Mouse (Mus musculus) hindbrain, embryonic 10.5 days (tissue): ENCODE measurements around the gene Gins2. TPM values are rescaled to one million over a fixed set of nuclear protein-coding genes. Genes with fewer than 3 reads are reported as not detected.

Experiments
- DNase-seq: peaks from one replicate; pipeline ENCODE4 v3.0.0-alpha.2; 2017; ENCODE audit warnings: low spot score
- H3K27ac ChIP-seq: fragments of 300-500 bp; sonication (generic); 2 replicates; pipeline ENCODE4 v1.5.1; 2016; ENCODE audit warnings: mild to moderate bottlenecking, moderate library complexity
- H3K27me3 ChIP-seq: fragments of 300-500 bp; sonication (generic); 2 replicates; pipeline ENCODE4 v1.6.1; 2016; ENCODE audit warnings: mild to moderate bottlenecking; ENCODE audit not compliant: poor library complexity, insufficient read depth, severe bottlenecking
- H3K36me3 ChIP-seq: fragments of 300-500 bp; sonication (generic); 2 replicates; pipeline ENCODE4 v1.6.1; 2016; ENCODE audit warnings: mild to moderate bottlenecking, moderate library complexity
- H3K4me1 ChIP-seq: fragments of 300-500 bp; sonication (generic); replicated peaks from 2 replicates; pipeline ENCODE4 v1.6.1; 2016; ENCODE audit warnings: mild to moderate bottlenecking
- H3K4me3 ChIP-seq: fragments of 300-500 bp; sonication (generic); 2 replicates; pipeline ENCODE4 v1.5.1; 2016; ENCODE audit warnings: mild to moderate bottlenecking, moderate library complexity
- H3K9me3 ChIP-seq: fragments of 300-500 bp; sonication (generic); 2 replicates; pipeline ENCODE4 v1.6.1; 2016; ENCODE audit warnings: mild to moderate bottlenecking, moderate library complexity
- WGBS: fragments of 180-500 bp; shearing (Covaris S2); methylation state at CpG from one replicate; pipeline ENCODE4 v1.1.7; 2016; 5-methylcytosine and 5-hydroxymethylcytosine counted together
- polyA plus RNA-seq: library from polyadenylated mRNA; unstranded; fragments of >200 nt; fragmentation: Nextera tagmentation; extraction: Ambion mirVana; gene quantifications from 2 replicates; pipeline ENCODE4 v1.2.1, GENCODE M21; 2016

The Gins2 gene
- polyA plus RNA-seq, 1 experiment from 2014 or later = 138 TPM

- Histone ChIP-seq H3K4me3 (no peak overlapping the region), H3K36me3 (no peaks in the 10 kb centered on the region), H3K27ac (peak overlapping the region; percentile 46; the same call in 1 of the 2 replicates), H3K4me1 (peaks cover 69% of the 10 kb centered on the region), H3K9me3 (no peaks in the 10 kb centered on the region), H3K27me3 (no peaks in the 10 kb centered on the region)
- WGBS = 48% methylated on average over 7 of the region's 7 CpGs
- no peak for DNase-seq
Observed at GRCm38 (mm10) chr8:120620441-120620840, 31.3 kb upstream of the Gins2 start.

DNA sequence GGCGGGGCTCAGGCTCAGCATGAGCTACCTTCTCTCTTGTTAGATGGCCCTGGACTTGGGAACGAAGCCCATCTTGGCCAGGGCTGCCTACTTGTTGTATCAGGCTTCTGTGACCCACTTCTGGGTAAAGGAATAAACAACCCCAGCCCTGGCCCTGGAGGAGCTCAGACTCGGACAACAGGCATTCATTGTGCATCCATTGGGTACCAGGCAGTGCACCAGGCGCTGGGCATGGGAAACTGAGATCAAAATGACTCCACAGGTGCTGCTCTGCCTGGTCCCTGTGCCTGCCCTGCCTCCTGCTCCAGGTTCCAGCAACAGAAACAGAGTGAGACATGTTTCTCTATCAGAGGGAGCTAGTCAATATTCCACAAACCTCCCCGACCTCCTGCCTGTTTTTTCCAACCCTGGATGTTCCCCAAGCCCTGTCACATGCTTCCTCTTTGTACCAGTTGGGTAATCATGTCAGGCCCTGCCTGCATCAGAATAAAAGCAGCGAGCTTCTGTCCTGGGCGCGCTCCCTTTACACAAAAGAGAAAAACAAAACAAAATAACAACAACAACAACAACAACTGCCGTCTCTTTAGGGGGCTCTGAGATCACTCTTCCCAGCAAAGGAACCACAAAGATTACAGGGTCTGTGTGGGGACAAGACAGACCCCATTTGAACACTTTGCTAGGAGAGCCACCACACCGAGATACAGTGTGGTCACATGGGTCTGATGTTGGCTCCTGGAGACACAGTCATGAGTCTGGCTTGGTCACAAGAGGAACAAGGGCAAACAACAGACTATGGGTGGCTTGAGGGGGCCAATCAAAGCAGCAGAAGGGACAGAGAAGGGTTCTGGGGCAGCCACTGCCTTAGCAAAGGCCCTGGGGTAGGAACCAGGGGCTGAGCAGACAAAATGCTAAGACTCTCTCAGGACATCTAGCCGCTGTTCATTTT is 30.4 kb upstream of the Gins2 start:
- Histone ChIP-seq H3K27ac (peak overlapping the region; percentile 69), H3K4me1 (peaks cover 67% of the 10 kb centered on the region), H3K36me3 (no peaks in the 10 kb centered on the region), H3K27me3 (no peaks in the 10 kb centered on the region), H3K9me3 (no peaks in the 10 kb centered on the region), H3K4me3 (no peak overlapping the region)
- WGBS = 75% methylated on average over 11 of the region's 11 CpGs
- no peak for DNase-seq

DNA sequence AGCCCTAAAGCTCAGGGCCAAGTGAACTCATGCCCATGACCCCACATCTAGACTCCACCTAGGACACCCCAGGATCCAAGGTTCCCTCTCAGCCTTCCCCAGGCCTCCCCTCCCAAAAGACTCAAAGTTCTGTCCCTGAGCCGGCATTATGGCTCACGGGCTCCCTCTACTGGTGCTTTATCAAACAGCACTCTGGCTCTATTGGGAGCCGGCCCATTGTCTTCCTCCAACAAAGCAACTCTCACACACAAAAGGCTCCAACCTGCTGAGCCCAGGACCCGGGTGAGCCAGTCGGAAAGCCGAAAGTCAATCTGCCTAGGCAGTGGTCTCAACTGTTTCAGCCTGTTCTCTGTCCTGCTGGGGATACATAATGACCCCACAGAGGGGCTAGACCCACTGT is 29.0 kb upstream of the Gins2 start:
- WGBS = under 1% methylated on average over 6 of the region's 6 CpGs
- H3K4me1 ChIP-seq = peaks cover 57% of the 10 kb centered on the region
- H3K36me3 ChIP-seq = no peaks in the 10 kb centered on the region
- H3K9me3 ChIP-seq = no peaks in the 10 kb centered on the region
- H3K27ac ChIP-seq = peak overlapping the region; percentile 89
- H3K4me3 ChIP-seq = no peak overlapping the region
- H3K27me3 ChIP-seq = 0 out of 2 replicates have a peak, but pooled peaks cover 7% of the 10 kb centered on the region
- DNase-seq = peak; percentile 91

DNA sequence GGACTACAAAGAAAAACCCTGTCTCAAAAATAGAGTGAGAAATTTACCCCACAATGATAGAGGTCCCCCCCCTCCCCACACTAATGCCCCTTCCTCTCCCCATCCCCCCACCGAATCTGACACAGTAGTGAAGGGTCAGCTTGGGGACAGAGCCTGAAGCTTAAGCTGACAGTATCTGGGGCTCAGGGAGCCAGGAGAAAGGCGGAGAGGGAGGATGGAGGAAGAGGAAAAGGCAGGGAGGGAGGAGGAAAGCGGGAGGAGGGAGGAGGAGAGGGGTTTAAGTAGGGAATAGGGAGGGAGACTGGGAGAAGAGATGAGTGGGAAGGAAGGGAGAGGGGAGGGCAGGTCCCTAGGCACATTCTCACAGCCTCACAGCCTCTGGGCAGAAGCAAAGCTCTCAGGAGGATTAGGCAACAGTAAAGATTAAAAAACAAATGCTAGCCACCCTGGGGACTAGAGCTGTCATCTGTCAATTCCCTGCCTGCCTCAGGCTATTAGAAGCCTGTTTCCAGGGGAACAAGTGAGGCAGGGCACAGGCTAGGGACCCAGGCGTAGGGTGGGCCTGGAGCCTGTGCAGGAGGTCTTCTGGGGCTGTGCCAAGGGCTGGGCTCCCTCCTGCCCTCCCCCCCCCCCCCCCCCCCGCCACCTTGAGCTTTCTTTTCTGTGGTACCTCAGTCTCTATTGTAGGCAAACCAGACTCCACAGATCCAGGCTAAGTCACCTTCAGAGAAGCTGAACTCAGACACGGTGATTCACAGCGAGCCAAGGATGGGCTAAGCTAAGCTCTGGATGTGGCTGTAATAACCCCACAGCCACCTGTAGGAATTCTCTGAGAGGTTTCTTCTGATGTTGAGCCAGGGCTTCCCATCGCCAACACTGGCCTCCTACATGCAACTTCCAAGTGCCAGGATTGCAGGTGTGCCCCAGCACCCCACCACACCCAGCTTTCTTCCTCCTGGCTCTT is 27.8 kb upstream of the Gins2 start:
- 0 out of 2 replicates have a peak, but pooled peaks cover 7% of the 10 kb centered on the region for H3K27me3 ChIP-seq
- H3K4me1 ChIP-seq = peaks cover 53% of the 10 kb centered on the region
- DNase-seq = peak; percentile 40
- H3K36me3 ChIP-seq = no peaks in the 10 kb centered on the region
- 0 out of 2 replicates have a peak overlapping the region, but pooled peaks have one; percentile 16 for H3K4me3 ChIP-seq
- peak overlapping the region; percentile 80 for H3K27ac ChIP-seq
- H3K9me3 ChIP-seq = no peaks in the 10 kb centered on the region
- WGBS = 23% methylated on average over 8 of the region's 8 CpGs

GRCm38 (mm10) chr8:120614491-120614890 is 25.4 kb upstream of the Gins2 start:
- 93% methylated on average over 3 of the region's 3 CpGs for WGBS

GRCm38 (mm10) chr8:120610824-120611223 is 21.7 kb upstream of the Gins2 start:
- Histone ChIP-seq H3K27me3 (peaks cover 32% of the 10 kb centered on the region), H3K4me1 (peaks cover 20% of the 10 kb centered on the region), H3K27ac (0 out of 2 replicates have a peak overlapping the region, but pooled peaks have one; percentile 10), H3K4me3 (no peak overlapping the region), H3K36me3 (no peaks in the 10 kb centered on the region), H3K9me3 (no peaks in the 10 kb centered on the region)
- WGBS = 88% methylated on average over 6 of the region's 6 CpGs
- DNase-seq = no peak

More at GRCm38 (mm10) chr8:120614491-120614890, 25.4 kb upstream of the Gins2 start:
- Histone ChIP-seq H3K27me3 (peaks cover 22% of the 10 kb centered on the region), H3K9me3 (no peaks in the 10 kb centered on the region), H3K4me3 (no peak overlapping the region), H3K4me1 (peaks cover 35% of the 10 kb centered on the region), H3K27ac (no peak overlapping the region), H3K36me3 (no peaks in the 10 kb centered on the region)
- no peak for DNase-seq

DNA sequence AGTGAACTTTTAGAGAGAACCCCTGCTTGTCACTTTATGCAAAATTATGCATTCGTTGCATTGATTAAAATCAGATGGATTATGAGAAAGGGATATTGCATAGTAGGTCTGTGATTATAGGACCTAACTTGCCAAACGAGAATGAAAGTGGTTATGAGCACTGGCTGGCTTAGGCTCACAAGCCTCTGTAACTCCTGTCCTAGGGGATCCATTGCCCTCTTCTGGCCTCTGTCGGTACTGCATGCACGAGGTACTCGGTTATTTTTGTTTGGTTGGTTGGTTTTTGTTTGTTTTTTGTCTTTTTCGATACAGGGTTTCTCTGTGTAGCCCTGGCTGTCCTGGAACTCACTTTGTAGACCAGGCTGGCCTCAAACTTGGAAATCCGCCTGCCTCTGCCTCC is 18.8 kb upstream of the Gins2 start:
- peak; percentile 70 for DNase-seq
- peaks cover 23% of the 10 kb centered on the region for H3K4me1 ChIP-seq
- no peak overlapping the region for H3K27ac ChIP-seq
- no peaks in the 10 kb centered on the region for H3K36me3 ChIP-seq
- H3K27me3 ChIP-seq = peaks cover 25% of the 10 kb centered on the region
- H3K9me3 ChIP-seq = no peaks in the 10 kb centered on the region
- 17% methylated on average over 7 of the region's 7 CpGs for WGBS
- H3K4me3 ChIP-seq = no peak overlapping the region

DNA sequence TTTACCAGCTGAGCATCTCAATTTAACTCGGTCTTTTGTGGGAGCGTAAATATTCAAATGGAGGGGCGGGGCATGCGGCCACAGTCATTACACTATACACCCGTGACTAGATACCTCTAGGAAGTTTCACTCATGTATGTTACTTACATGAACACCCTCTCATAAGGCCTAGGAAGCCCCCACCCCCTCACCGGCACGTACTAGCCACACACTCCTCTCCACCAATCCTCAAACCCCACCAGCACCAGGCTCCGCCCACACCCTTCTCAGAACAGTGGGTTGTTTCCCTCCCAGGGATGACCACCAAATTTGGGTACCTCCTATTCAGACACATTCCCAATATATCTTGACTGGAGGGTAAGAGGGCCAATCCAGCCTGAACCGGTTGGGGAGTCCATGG is 18.4 kb upstream of the Gins2 start:
- WGBS = 83% methylated on average over 9 of the region's 9 CpGs
- Histone ChIP-seq H3K27me3 (peaks cover 25% of the 10 kb centered on the region), H3K9me3 (no peaks in the 10 kb centered on the region), H3K4me1 (peaks cover 27% of the 10 kb centered on the region), H3K4me3 (no peak overlapping the region), H3K27ac (no peak overlapping the region; the same call in 1 of the 2 replicates), H3K36me3 (no peaks in the 10 kb centered on the region)
- DNase-seq = no peak

DNA sequence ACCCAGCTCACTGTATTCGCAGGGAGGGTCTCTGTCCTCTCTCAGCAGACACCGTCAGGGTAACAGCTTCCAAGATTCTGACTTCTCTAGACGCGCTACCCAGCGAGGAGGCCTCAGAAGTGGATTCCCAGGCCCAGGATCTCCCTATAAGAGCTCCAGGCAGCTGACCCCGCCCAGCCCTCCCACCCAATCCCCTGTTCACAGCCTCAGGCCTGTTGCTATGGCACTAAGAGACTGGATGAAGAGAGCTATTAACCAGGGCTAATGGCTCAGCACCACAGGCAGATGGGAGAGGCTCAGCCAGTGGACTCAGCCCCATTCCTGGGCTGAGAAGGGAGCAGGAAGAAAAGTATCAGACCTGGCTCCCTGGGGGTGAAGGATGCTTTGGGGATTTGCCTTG is 13.6 kb upstream of the Gins2 start:
- WGBS = 53% methylated on average over 6 of the region's 6 CpGs
- peak; percentile 45 for DNase-seq
- H3K27ac ChIP-seq = peak overlapping the region; percentile 42

DNA sequence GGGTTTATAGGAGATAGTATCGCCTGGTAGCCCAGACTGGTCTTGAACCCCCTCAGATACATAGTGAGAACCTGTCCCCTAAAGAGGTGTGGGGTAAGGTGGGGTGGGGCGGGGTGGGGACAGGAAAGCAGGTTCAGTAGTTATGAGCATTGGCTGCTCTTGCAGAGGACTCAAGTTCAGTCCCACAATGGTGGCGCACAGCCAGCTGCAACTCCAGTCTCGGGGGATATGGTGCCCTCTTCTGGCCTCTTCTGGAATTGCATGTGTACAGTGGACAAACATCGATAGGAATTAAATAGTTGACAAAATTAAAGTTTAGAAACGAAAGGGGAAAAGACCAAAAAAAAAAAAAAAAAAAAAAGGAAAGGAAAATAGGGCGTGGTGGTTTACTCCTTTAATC is 10.4 kb upstream of the Gins2 start:
- Histone ChIP-seq H3K9me3 (0 out of 2 replicates have a peak, but pooled peaks cover 6% of the 10 kb centered on the region), H3K27me3 (peaks cover 19% of the 10 kb centered on the region), H3K27ac (no peak overlapping the region), H3K4me3 (no peak overlapping the region), H3K36me3 (no peaks in the 10 kb centered on the region), H3K4me1 (peaks cover 26% of the 10 kb centered on the region)
- DNase-seq = peak; percentile 62
- 49% methylated on average over 7 of the region's 7 CpGs for WGBS

More for the DNA sequence above, 13.6 kb upstream of the Gins2 start:
- Histone ChIP-seq H3K36me3 (no peaks in the 10 kb centered on the region), H3K9me3 (0 out of 2 replicates have a peak, but pooled peaks cover 6% of the 10 kb centered on the region), H3K4me1 (peaks cover 38% of the 10 kb centered on the region), H3K4me3 (no peak overlapping the region), H3K27me3 (peaks cover 17% of the 10 kb centered on the region)

DNA sequence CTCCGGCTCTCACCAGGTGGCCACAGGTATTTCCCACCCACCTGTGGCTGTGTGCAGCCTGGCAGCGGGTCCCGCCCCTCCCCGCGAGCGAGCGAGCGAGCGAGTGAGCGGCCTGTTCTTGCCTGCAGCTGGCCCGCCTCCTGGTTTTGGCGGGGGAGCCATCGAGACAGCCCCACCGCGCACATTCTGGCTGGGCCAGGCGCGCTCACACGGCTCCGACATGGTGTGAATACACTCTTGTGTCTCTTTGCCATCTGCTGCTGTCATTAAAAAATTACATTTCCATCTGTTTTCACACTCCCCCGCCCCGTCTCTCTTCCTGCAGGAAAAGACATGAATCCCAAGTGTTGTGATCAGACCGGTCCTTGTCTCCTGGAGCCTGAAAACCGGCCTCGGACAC is 9.5 kb upstream of the Gins2 start:
- peak; percentile 35 for DNase-seq
- peak overlapping the region; percentile 4; the same call in 1 of the 2 replicates for H3K4me3 ChIP-seq

GRCm38 (mm10) chr8:120595963-120596362 is 6.9 kb upstream of the Gins2 start:
- Histone ChIP-seq H3K36me3 (no peaks in the 10 kb centered on the region), H3K9me3 (no peaks in the 10 kb centered on the region), H3K4me3 (no peak overlapping the region), H3K27ac (no peak overlapping the region), H3K4me1 (peaks cover 21% of the 10 kb centered on the region), H3K27me3 (peaks cover 19% of the 10 kb centered on the region)
- 13% methylated on average over 5 of the region's 5 CpGs for WGBS
- DNase-seq = peak; percentile 74

More for the DNA sequence above, 9.5 kb upstream of the Gins2 start:
- H3K36me3 ChIP-seq = no peaks in the 10 kb centered on the region
- 30% methylated on average over 24 of the region's 24 CpGs for WGBS
- peaks cover 26% of the 10 kb centered on the region for H3K4me1 ChIP-seq
- H3K27me3 ChIP-seq = peaks cover 19% of the 10 kb centered on the region
- H3K27ac ChIP-seq = peak overlapping the region; percentile 19
- 0 out of 2 replicates have a peak, but pooled peaks cover 6% of the 10 kb centered on the region for H3K9me3 ChIP-seq
